Mouse (Mus musculus) CH12.LX (cell line): ENCODE data around the gene Cnnm2. TPM values are rescaled to one million over a fixed set of nuclear protein-coding genes. Genes with fewer than 3 reads are reported as not detected.

Experiments used
- DNase-seq: peaks from one replicate; pipeline ENCODE4 v3.0.0-alpha.2; 2013; ENCODE audit errors: extremely low read depth
- H3K27ac ChIP-seq: 2 replicates; pipeline ENCODE4 v1.5.1; 2012; ENCODE audit warnings: low read depth, mild to moderate bottlenecking, control low read depth, moderate library complexity; ENCODE audit not compliant: insufficient read depth
- H3K27me3 ChIP-seq: replicated peaks from 2 replicates; pipeline ENCODE3; 2012; ENCODE audit warnings: inconsistent platforms
- H3K36me3 ChIP-seq, 2 experiments: replicated peaks in 1 of 2; 2 replicates each; pipeline versions ENCODE3 to v1.6.1; 2012; ENCODE audit warnings: inconsistent platforms in 1 of 2, low read length in 1 of 2, mild to moderate bottlenecking in 1 of 2, mixed read lengths in 1 of 2, moderate library complexity in 1 of 2; ENCODE audit not compliant: control insufficient read depth in 1 of 2, insufficient read depth in 1 of 2
- H3K4me1 ChIP-seq, 2 experiments: 2 replicates each; pipeline ENCODE4 v1.6.1; 2012; ENCODE audit warnings: inconsistent platforms in 1 of 2, moderate library complexity in 1 of 2; ENCODE audit not compliant: insufficient read depth in 2 of 2, control insufficient read depth in 1 of 2
- H3K4me2 ChIP-seq: 2 replicates; pipeline ENCODE4 v1.6.1; 2012; ENCODE audit warnings: low read depth, mild to moderate bottlenecking, control low read depth; ENCODE audit not compliant: poor library complexity, insufficient read depth, severe bottlenecking
- H3K4me3 ChIP-seq, 3 experiments: fragments of 150-350 bp in 1 of 3; sonication (generic) in 1 of 3; replicated peaks in 1 of 3; 2 replicates each; pipeline versions ENCODE3 to v1.5.1; 2011 to 2012; ENCODE audit warnings: low read depth in 2 of 3, low read length in 2 of 3, mild to moderate bottlenecking in 2 of 3, moderate library complexity in 2 of 3, control low read depth in 1 of 3, improper control_type of control experiment in 1 of 3, inconsistent platforms in 1 of 3, mixed read lengths in 1 of 3; ENCODE audit not compliant: poor library complexity in 1 of 3
- H3K79me2 ChIP-seq: replicated peaks from 2 replicates; pipeline ENCODE4 v1.6.1; 2012; ENCODE audit warnings: mild to moderate bottlenecking, moderate library complexity; ENCODE audit not compliant: control insufficient read depth, poor library complexity, insufficient read depth, severe bottlenecking; ENCODE audit errors: extremely low read depth
- H3K9ac ChIP-seq: 2 replicates; pipeline ENCODE4 v1.6.1; 2012; ENCODE audit warnings: low read depth, mild to moderate bottlenecking, control low read depth, moderate library complexity; ENCODE audit not compliant: insufficient read depth
- H3K9me3 ChIP-seq: replicated peaks from 2 replicates; pipeline ENCODE3; 2012; ENCODE audit warnings: low read length, inconsistent platforms, mixed read lengths
- CTCF ChIP-seq, 2 experiments: IDR thresholded peaks in 1 of 2; conservative IDR thresholded peaks in 1 of 2; 2 replicates each; pipeline ENCODE4 v1.5.1; 2011 to 2012; ENCODE audit warnings: low read depth in 2 of 2, low read length in 2 of 2, improper control_type of control experiment in 1 of 2, inconsistent platforms in 1 of 2, mild to moderate bottlenecking in 1 of 2, moderate library complexity in 1 of 2
- EP300 ChIP-seq: IDR thresholded peaks from 2 replicates; pipeline ENCODE4 v1.6.1; 2011; ENCODE audit warnings: low read length, improper control_type of control experiment
- ETS1 ChIP-seq: conservative IDR thresholded peaks from 2 replicates; pipeline ENCODE4 v1.6.1; 2012; ENCODE audit warnings: low read depth, mild to moderate bottlenecking, inconsistent platforms, low read length, improper control_type of control experiment, moderate library complexity
- GABPA ChIP-seq: IDR thresholded peaks from 2 replicates; pipeline ENCODE4 v1.6.1; 2012; ENCODE audit warnings: low read depth, low read length, improper control_type of control experiment, inconsistent platforms; ENCODE audit not compliant: insufficient replicate concordance
- IRF4 ChIP-seq: IDR thresholded peaks from 2 replicates; pipeline ENCODE4 v1.6.1; 2014; ENCODE audit warnings: low read depth, mild to moderate bottlenecking, inconsistent platforms, low read length, improper control_type of control experiment
- KAT2A ChIP-seq: IDR thresholded peaks from 2 replicates; pipeline ENCODE4 v1.6.1; 2012; ENCODE audit warnings: low read length, improper control_type of control experiment, inconsistent platforms; ENCODE audit not compliant: insufficient replicate concordance
- MAX ChIP-seq: IDR thresholded peaks from 2 replicates; pipeline ENCODE4 v1.6.1; 2011; ENCODE audit warnings: low read length, improper control_type of control experiment
- MAZ ChIP-seq: IDR thresholded peaks from 2 replicates; pipeline ENCODE4 v1.6.1; 2012; ENCODE audit warnings: low read depth, mild to moderate bottlenecking, inconsistent platforms, low read length, improper control_type of control experiment, moderate library complexity
- MEF2A ChIP-seq: IDR thresholded peaks from 2 replicates; pipeline ENCODE4 v1.6.1; 2014; ENCODE audit warnings: low read depth, mild to moderate bottlenecking, inconsistent platforms, low read length, improper control_type of control experiment, borderline replicate concordance
- MXI1 ChIP-seq: IDR thresholded peaks from 2 replicates; pipeline ENCODE4 v1.6.1; 2011; ENCODE audit warnings: mild to moderate bottlenecking, low read depth, low read length, improper control_type of control experiment
- NELFE ChIP-seq: IDR thresholded peaks from 2 replicates; pipeline ENCODE4 v1.6.1; 2011; ENCODE audit warnings: low read depth, low read length, improper control_type of control experiment
- NRF1 ChIP-seq: IDR thresholded peaks from 2 replicates; pipeline ENCODE4 v1.6.1; 2014; ENCODE audit warnings: low read depth, mild to moderate bottlenecking, inconsistent platforms, low read length, improper control_type of control experiment, moderate library complexity
- POLR2AphosphoS2 ChIP-seq: IDR thresholded peaks from 2 replicates; pipeline ENCODE4 v1.6.1; 2011; ENCODE audit warnings: low read depth, low read length, improper control_type of control experiment
- RAD21 ChIP-seq: IDR thresholded peaks from 2 replicates; pipeline ENCODE4 v1.6.1; 2011; ENCODE audit warnings: low read depth, mild to moderate bottlenecking, low read length, improper control_type of control experiment, moderate library complexity
- TBP ChIP-seq: conservative IDR thresholded peaks from 2 replicates; pipeline ENCODE4 v1.6.1; 2011; ENCODE audit warnings: low read depth, low read length, improper control_type of control experiment
- TCF12 ChIP-seq: IDR thresholded peaks from 2 replicates; pipeline ENCODE4 v1.6.1; 2014; ENCODE audit warnings: low read depth, mild to moderate bottlenecking, inconsistent platforms, low read length, improper control_type of control experiment
- USF1 ChIP-seq: IDR thresholded peaks from 2 replicates; pipeline ENCODE4 v1.6.1; 2014; ENCODE audit warnings: low read depth, mild to moderate bottlenecking, inconsistent platforms, low read length, improper control_type of control experiment
- ZC3H11A ChIP-seq: IDR thresholded peaks from 2 replicates; pipeline ENCODE4 v1.6.1; 2012; ENCODE audit warnings: low read depth, mild to moderate bottlenecking, inconsistent platforms, low read length, improper control_type of control experiment
- ZKSCAN1 ChIP-seq: IDR thresholded peaks from 2 replicates; pipeline ENCODE4 v1.6.1; 2012; ENCODE audit warnings: low read depth, inconsistent platforms, low read length, improper control_type of control experiment, borderline replicate concordance
- ZMIZ1 ChIP-seq: IDR thresholded peaks from 2 replicates; pipeline ENCODE4 v1.6.1; 2012; ENCODE audit warnings: low read depth, mild to moderate bottlenecking, inconsistent platforms, low read length, improper control_type of control experiment
- dilution Hi-C: fragments of 300-500 bp; cut with MboI; formaldehyde crosslinking; loops from 2 replicates; pipeline ENCODE4 v1.14.3; 2020; ENCODE audit warnings: low sequenced_read_pairs; ENCODE audit not compliant: extremely low pct_unique_long_range_greater_than_20kb, extremely low pct_ligation_motif_present
- in situ Hi-C: fragments of 300-500 bp; cut with MboI; formaldehyde crosslinking; loops from 3 replicates; pipeline ENCODE4 v1.14.3; 2019; ENCODE audit warnings: low sequenced_read_pairs, low pct_ligation_motif_present, low pct_unique_long_range_greater_than_20kb, mixed read lengths
- polyA plus RNA-seq: library from polyadenylated mRNA; unstranded; fragments of >175 nt; gene quantifications from 2 replicates; pipeline ENCODE4 v1.2.1, GENCODE M21; 2012; ENCODE audit warnings: low read depth; ENCODE audit not compliant: insufficient read length
- total RNA-seq, 2 experiments: library from RNA; depleted of rRNA; stranded (reverse); fragments of 300-350 nt in 1 of 2; fragments of >200 nt in 1 of 2; gene quantifications; 2 replicates each; pipeline ENCODE4 v1.2.3; 2012 to 2014

Gene Cnnm2
- total and polyA plus RNA-seq, 3 experiments, result 1.8 to 3.7 (median 2.6) TPM

- in situ Hi-C loops, result no loop called here
- Histone ChIP-seq H3K36me3 (no peaks in the 10 kb centered on the region), H3K9ac (no peak overlapping the region), H3K4me2 (no peak overlapping the region), H3K4me3 (no peak overlapping the region), H3K4me1 (no peaks in the 10 kb centered on the region), H3K27me3 (no peaks in the 10 kb centered on the region), H3K9me3 (no peaks in the 10 kb centered on the region), H3K27ac (no peak overlapping the region), H3K79me2 (no peaks in the 10 kb centered on the region)
- DNase-seq, result no peak
- TF ChIP-seq TBP (no peak), CTCF (conservative IDR thresholded peaks at IDR 0.05 in 1 of 2, IDR thresholded peaks at IDR 0.05 in 1 of 2; ENCODE audit: low read depth in 2 of 2, low read length in 2 of 2) (no peak), MAZ (no peak)
- dilution Hi-C loops, result no loop called here
These were observed 62.4 kb downstream of the Cnnm2 start for GRCm38 (mm10) chr19:46823759-46824158.

DNA sequence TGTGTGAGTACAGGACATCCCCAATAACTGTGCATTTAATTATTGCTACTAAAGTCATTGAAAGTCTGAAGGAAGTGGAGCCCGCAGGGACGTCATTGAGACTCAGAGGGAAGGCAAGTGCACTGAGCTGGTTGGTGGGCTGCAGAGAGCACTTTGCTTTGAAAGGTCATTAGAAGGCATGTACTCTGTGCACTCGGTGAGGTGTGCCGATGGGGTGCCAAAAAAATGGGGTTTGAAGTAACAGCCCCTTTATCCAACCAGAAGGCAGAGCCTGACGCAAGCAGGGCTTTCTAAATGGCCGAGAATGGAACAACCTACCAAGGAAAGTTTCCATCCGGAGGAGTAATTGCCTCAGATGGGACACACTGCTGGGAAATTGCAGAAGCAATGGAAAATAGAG lies 63.5 kb downstream of the Cnnm2 start:
- dilution Hi-C loops (no loop called here), in situ Hi-C loops (no loop called here)
- no peak for TF ChIP-seq TCF12
- TF ChIP-seq POLR2AphosphoS2, result no peak
- no peak for TF ChIP-seq IRF4
- no peak for TF ChIP-seq GABPA
- no peak for TF ChIP-seq EP300
- TF ChIP-seq NELFE, result no peak
- TF ChIP-seq ZMIZ1, result no peak
- no peak for TF ChIP-seq MAZ
- no peak for TF ChIP-seq ZKSCAN1
- no peak for TF ChIP-seq ETS1
- TF ChIP-seq MXI1, result no peak
- TF ChIP-seq RAD21, result no peak
- no peak for TF ChIP-seq NRF1
- no peak for TF ChIP-seq ZC3H11A
- no peak for TF ChIP-seq KAT2A
- no peak for TF ChIP-seq MEF2A
- no peak for TF ChIP-seq MAX
- no peak for TF ChIP-seq USF1
- no peaks in the 10 kb centered on the region for H3K36me3 ChIP-seq
- H3K9ac ChIP-seq, result no peak overlapping the region
- H3K4me2 ChIP-seq, result no peak overlapping the region
- no peaks in the 10 kb centered on the region for H3K79me2 ChIP-seq
- no peaks in the 10 kb centered on the region for H3K27me3 ChIP-seq
- DNase-seq, result no peak
- H3K4me1 ChIP-seq, result no peaks in the 10 kb centered on the region
- no peaks in the 10 kb centered on the region for H3K9me3 ChIP-seq
- H3K27ac ChIP-seq, result no peak overlapping the region
- H3K4me3 ChIP-seq, result no peak overlapping the region
